Mouse (Mus musculus): Measurements from ENCODE around the gene Cntrl.

Cntrl gene

GRCm38 (mm10) chr2:35131991-35132661 is 22.8 kb downstream of the Cntrl start:
- DNase-seq: peak; percentile 100

DNA sequence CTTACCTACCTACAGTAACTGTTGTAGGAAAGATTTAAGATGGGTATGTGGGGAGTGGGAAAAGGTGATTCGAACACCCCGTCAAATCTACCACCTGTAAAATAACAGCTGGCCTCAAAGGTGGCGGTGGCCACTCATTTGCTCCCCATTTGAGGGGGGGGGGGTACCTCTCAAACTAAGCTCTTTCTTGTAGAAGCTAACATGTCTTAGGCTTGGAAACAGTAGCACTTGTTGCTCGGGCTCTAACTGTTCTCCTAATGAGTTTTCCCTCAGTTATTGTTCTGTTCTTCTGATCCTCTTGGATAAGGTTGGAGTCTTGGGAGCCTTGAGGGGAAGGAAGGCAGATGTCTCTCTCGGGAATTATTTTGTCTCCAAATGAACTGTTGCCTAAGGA is 23.4 kb downstream of the Cntrl start:
- DNase-seq: no peak

- peak; percentile 29 for DNase-seq
These were observed 24.6 kb downstream of the Cntrl start for GRCm38 (mm10) chr2:35133891-35134290.

DNA sequence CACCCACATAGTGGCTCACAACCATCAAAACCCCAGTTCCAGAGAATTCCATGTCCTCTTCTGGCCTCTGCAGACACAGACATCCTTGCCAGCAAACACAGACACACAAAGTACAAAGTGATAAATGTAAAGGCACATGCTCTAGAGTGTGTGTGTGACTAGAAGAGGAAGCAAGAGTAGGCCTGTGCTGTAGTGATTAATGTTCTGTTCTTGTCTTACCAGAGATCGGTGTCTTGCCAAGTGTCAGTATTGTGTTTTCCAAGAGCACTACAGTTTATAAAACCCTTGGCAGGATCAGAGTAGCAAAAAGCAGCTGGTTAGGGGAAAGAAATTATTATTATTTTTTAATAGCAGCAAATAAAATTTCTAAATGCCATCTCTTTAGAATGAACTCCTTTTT is 29.3 kb downstream of the Cntrl start:
- no peak for DNase-seq

GRCm38 (mm10) chr2:35141673-35142072 is 32.4 kb downstream of the Cntrl start:
- peak; percentile 46 for DNase-seq

DNA sequence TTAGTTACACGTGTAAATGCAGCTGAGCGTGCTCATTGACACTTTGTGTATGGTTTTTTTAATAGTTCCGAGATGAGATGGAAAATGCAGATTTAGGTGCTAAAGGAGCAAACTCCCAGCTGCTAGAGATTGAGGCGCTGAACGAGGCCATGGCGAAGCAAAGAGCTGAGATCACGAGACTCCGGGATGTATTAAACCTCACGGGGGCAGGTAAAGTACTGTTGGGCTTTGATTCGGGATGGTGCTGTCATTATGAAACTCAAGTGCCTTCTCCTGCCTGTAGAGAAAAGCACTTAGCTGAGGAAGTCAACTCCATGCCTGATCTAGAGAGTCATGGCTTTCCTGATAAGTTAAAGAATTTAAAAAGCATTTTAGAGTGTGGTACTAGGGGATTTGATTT is 39.5 kb downstream of the Cntrl start:
- DNase-seq: peak; percentile 56

DNA sequence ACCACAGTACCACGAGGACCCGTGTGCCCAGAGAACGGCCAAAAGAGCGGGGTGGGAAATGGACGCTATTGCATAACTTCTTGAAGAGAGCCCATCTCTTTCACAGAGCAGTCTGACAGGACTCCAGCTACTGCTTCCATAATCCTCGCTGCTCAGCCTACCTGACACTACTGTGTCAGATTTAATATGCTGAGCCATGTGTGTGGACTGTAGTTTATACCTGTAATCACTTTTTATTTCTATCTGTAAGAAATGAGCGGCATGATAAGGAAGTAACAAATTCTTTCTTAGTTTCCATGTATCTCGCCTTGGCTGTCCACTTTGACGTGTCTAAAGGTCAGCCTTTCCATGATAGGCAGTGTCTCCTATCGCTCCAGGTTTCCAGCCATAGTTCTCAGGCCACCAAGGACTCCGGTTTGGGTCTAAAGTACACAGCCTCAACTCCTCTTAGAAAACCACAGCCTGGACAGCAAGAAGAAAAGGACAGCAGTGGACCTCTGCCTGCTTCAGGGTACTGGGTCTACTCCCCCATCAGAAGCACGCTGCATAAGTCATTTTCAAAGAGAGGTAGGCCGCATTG is 42.1 kb downstream of the Cntrl start:
- DNase-seq: peak; percentile 64

GRCm38 (mm10) chr2:35153179-35153578 is 43.9 kb downstream of the Cntrl start:
- peak; percentile 79 for DNase-seq

DNA sequence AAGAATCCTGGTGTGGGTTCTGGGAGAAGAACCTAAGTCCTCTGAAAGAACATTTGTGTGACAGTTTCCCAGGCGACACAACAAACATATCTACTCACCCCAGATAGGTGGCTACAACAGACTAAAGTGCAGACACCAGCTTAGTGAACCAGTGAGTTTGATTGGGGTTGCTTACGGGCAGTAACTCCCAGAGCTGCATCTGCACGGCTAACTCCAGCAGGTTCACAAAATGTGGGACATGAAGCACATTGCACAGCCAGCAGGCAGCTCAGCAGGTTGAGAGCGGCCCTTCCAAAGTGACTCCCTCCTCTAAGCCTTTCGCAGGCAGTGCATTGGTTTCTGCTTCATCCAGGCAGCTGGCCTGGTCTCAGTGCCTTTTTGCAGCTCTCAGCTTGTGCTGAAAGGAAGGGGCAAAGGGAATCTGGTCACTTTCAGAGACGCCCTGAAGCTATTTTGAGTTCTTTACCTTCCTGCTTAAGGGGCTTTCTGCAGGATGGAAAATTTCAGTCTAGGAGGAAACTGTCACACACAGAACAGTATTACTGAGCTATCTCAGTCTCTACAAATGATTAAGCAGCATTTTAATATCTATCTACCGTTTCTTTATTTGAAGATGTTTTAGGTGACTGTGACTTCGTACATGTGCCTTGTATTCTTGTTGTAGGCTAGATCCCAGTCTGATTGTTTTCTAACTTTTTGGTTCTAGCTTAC is 44.7 kb downstream of the Cntrl start:
- peak; percentile 72 for DNase-seq

- peak; percentile 57 for DNase-seq
These were observed 47.7 kb downstream of the Cntrl start for GRCm38 (mm10) chr2:35156985-35157384.

DNA sequence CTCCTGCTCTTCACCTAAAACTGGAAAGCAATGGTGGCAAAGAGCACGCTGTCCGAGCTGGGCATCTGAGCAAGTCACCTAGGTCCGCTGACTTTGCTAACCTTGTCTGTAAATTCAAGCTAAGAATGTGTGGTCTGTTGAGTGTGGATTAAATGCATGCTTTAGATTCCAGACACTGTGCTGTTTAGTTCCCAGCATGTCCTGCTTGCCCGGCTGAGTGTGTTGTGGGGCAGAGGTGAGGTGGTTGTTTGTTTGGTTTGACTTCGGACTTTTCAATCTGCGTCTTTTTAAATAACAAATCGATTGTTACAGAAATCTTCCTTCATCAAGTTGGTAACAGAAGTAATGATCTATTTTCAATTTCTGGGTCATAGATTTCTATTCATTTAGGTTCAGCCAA is 48.5 kb downstream of the Cntrl start:
- no peak for DNase-seq

DNA sequence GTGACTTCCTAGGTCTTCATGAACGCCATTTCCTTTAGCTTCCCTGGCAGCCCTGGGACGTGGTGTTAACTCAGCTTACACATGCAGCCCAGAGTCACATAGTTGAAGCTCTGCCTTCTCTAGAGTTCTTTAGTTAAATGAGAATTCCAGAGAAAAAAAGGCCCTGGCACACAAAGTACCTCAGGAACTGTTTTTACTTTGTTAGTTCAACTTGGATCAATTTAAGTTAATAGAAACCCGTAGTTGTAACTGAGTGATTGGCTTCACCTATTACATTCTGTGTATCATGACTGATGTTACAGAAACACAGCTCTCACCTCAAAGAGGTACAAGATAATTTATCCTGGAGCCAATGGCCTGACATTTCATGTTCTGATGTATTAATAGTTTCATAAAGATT is 49.1 kb downstream of the Cntrl start:
- DNase-seq: no peak

DNA sequence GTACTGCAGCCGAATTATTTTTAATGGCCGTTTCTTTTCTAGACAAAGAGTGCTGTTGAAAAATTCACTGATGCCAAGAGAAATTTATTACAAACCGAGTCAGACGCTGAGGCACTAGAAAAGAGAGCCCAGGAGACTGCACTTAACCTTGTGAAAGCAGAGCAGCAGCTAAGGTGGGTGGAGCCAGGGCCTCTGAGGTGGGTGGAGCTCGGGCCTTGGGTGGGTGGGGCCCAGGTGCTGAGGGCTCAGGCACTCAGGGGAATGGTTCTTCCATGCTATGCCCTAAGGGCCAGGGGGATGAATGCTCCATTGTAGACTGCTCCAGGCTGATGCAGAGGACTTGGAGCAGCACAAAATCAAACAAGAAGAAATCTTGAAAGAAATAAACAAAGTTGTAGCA is 50.9 kb downstream of the Cntrl start:
- peak; percentile 91 for DNase-seq

- peak; percentile 94 for DNase-seq
These were observed 52.7 kb downstream of the Cntrl start for GRCm38 (mm10) chr2:35161846-35162488.

- DNase-seq: peak; percentile 88
These were observed 54.1 kb downstream of the Cntrl start for GRCm38 (mm10) chr2:35163396-35163795.

DNA sequence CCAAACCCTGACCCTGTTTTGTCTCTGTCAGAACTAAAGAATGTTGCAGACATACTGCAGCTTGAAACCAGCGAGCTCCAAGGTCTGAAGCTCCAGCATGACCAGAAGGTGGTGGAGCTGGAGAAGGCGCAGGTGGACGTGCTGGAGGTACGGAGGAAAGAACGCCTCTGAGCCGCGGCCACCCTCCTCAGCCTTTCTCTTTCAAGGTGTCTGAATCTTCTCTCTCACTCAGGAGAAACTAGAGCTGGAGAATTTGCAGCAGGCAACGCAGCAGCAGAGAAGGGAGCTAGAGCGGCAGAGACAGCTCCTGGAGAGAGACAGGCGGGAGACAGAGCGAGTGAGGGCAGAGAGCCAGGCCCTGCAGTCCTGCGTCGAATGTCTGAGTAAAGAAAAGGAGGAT is 56.1 kb downstream of the Cntrl start:
- DNase-seq: peak; percentile 87

DNA sequence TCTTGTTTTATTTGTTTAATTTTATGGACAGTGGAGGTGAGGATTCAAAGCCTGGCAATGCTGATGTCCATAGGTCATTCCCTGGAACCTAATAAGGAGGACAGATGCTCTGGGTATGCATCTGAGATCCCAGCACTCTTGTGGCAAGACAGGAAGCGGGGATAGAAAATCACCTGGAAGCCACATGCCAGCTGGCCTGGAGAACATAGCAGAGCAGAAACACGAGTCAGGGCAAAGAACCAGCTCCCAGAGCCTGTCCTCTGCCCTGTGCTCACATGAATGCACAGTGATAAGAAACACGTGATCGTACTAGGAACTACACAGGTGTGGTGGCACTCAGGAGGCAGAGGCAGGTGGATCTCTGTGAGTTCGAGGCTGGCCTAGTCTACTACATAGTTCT is 57.5 kb downstream of the Cntrl start:
- peak; percentile 57 for DNase-seq

DNA sequence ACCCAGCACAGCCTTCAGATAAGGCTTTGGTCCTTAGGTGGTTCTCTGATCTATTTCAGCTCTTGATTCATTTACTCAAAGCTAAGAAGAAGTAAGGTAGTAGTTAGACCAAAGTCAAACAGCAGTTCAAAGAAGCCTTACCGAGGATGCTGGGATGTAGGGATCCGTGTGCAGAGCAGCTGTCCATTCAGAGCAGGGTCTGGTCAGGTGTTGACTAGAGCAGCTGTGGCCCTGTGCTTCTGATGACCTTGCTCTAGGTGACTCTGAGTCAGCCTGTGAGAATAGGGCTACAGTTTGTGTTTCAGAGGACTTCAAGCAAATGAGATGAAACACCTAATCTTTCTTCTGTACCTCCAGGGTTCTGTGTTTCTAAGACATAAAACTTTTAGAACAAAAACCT is 60.2 kb downstream of the Cntrl start:
- DNase-seq: peak; percentile 68

DNA sequence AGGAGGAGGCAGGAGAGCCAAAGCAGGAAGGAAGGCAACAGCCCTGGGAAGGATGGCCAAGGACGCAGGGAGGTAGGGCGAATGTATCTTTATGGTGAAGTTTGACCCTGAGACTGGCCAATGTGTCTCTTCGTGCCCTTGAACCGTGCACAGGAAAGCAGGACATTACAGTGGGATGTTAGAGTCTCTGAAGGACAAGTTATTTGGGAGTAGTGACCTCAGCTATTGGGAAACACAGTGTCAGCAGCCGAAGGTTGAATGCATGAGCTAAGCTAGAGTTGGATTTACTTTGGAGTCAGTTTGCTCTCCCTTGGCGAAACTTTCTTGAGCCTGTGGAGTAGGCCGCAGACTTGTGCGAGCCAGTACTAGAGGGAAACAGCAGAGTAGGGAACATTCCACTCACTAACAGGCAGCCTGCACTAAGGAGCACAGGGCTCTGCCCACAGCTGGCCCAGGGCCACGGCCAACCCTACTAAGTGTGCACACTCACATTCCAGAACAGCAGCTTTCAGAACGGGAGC is 62.1 kb downstream of the Cntrl start:
- peak; percentile 97 for DNase-seq

- DNase-seq: peak; percentile 75
These were observed 63.0 kb downstream of the Cntrl start for GRCm38 (mm10) chr2:35172246-35172645.

DNA sequence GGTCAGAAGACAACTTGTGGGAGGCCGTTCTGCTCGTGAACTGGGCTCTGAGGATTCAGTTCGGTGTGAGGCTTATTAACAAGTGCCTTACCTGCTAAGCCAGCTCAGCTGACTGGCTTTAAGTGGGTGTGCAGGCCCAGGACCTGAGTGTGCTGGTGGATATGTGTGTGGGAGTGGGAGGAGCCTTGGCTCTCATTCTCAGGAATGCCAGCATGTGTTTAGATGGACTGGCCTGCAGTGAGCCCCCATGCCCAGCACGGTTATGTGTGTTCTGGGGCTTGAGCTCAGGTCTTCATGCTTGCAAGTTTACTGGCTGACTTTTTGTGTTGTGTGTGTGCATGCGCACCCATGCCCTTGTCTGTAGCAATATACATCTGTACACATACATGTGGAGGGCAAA is 64.4 kb downstream of the Cntrl start:
- DNase-seq: peak; percentile 83

DNA sequence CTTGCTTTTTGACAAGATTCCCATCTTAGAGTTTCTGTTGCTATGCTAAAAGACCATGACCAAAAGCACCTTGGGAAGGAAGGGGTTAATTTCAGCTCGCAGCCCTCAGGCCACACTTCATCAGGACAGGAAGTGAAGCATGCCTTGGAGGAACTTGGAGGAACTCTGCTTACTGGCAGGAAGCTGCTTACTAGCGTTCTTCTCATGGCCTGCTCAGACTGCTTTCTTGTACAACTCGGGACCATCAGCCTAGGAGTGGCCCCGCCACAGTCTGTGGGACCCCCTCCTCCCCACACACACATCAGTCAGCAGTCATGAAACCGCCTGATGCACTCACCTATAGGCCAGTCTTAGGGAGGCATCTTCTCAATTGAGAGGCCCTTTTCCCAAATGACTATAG is 64.8 kb downstream of the Cntrl start:
- DNase-seq: peak; percentile 93

DNA sequence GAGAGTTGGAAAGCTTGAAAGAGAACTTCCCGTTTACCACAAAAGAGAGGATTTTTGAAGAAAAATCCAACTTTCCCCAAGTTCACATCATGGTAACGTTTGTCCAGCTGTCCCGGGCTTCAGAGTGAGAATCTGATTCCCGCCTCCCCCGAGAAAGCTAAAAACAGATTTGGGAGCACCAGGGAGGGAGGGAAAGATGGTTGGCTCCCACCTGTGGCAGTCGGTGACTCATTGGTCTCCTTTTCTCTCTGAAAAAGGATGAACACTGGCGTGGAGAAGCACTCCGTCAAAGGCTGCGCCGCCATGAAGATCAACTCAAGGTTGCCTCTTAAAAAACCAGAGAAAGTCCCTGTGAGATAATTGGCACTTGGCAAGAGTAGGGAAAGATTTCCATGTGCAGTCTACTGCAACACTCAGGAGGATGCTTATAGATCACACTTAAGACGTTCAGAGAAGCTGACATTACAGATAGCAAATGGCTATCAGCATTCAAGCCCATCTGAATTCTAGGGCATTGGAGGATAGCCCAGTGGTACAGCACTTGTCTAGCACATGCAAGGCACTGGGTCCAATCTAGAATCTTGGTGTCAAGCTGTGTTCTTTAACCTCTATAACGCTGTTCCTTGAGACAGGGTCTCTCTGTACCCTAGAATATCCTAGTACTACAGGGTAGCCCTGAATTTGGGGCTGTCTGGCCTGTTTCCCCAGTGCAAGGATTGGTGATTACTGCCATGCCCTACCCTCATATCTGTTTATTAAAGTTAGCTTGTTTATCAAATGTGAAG is 66.2 kb downstream of the Cntrl start:
- DNase-seq: peak; percentile 82
